Mouse (Mus musculus): ENCODE measurements around the gene Jmjd1c.

Gene Jmjd1c

GRCm38 (mm10) chr10:67249486-67249885 is 153.6 kb downstream of the Jmjd1c start:
- DNase-seq (ENCODE audit: low spot score) = no peak

- no peak for DNase-seq (ENCODE audit: low spot score)
Measured at GRCm38 (mm10) chr10:67250846-67251245, 154.9 kb downstream of the Jmjd1c start.

GRCm38 (mm10) chr10:67252353-67252752 is 156.4 kb downstream of the Jmjd1c start:
- no peak for DNase-seq (ENCODE audit: low spot score)

GRCm38 (mm10) chr10:67253115-67253514 is 157.2 kb downstream of the Jmjd1c start:
- no peak for DNase-seq (ENCODE audit: low spot score)

GRCm38 (mm10) chr10:67264852-67265251 is 168.9 kb downstream of the Jmjd1c start:
- no peak for DNase-seq (ENCODE audit: low spot score)

- no peak for DNase-seq (ENCODE audit: low spot score)
Measured at GRCm38 (mm10) chr10:67275916-67276315, 180.0 kb downstream of the Jmjd1c start.

- no peak for DNase-seq (ENCODE audit: low spot score)
Measured at GRCm38 (mm10) chr10:67281852-67282251, 185.9 kb downstream of the Jmjd1c start.

GRCm38 (mm10) chr10:67282531-67282930 is 186.6 kb downstream of the Jmjd1c start:
- DNase-seq (ENCODE audit: low spot score) = no peak

- DNase-seq (ENCODE audit: low spot score) = no peak
Measured at GRCm38 (mm10) chr10:67283516-67283915, 187.6 kb downstream of the Jmjd1c start.

- DNase-seq (ENCODE audit: low spot score) = no peak
Measured at GRCm38 (mm10) chr10:67284311-67284710, 188.4 kb downstream of the Jmjd1c start.

GRCm38 (mm10) chr10:67284761-67285175 is 188.8 kb downstream of the Jmjd1c start:
- DNase-seq (ENCODE audit: low spot score) = no peak

GRCm38 (mm10) chr10:67285176-67285814 is 189.4 kb downstream of the Jmjd1c start, which contains the start of gene Nrbf2:
Gene Nrbf2, minus strand, starts transcription at chr10:67285305.
- peak; percentile 72 for DNase-seq (ENCODE audit: low spot score)

GRCm38 (mm10) chr10:67287877-67288276 is 192.0 kb downstream of the Jmjd1c start:
- DNase-seq (ENCODE audit: low spot score) = peak; percentile 63

GRCm38 (mm10) chr10:67290622-67291021 is 194.7 kb downstream of the Jmjd1c start:
- no peak for DNase-seq (ENCODE audit: low spot score)

GRCm38 (mm10) chr10:67291087-67291486 is 195.2 kb downstream of the Jmjd1c start:
- no peak for DNase-seq (ENCODE audit: low spot score)

GRCm38 (mm10) chr10:67295331-67295730 is 199.4 kb downstream of the Jmjd1c start:
- no peak for DNase-seq (ENCODE audit: low spot score)

GRCm38 (mm10) chr10:67295938-67296466 is 200.1 kb downstream of the Jmjd1c start:
- DNase-seq (ENCODE audit: low spot score) = no peak

GRCm38 (mm10) chr10:67296482-67297152 is 200.7 kb downstream of the Jmjd1c start:
- DNase-seq (ENCODE audit: low spot score) = no peak

GRCm38 (mm10) chr10:67297175-67297855 is 201.4 kb downstream of the Jmjd1c start:
- no peak for DNase-seq (ENCODE audit: low spot score)

GRCm38 (mm10) chr10:67298856-67299255 is 202.9 kb downstream of the Jmjd1c start:
- DNase-seq (ENCODE audit: low spot score) = no peak

GRCm38 (mm10) chr10:67299285-67299684 is 203.4 kb downstream of the Jmjd1c start:
- DNase-seq (ENCODE audit: low spot score) = no peak

GRCm38 (mm10) chr10:67301046-67301445 is 205.1 kb downstream of the Jmjd1c start:
- no peak for DNase-seq (ENCODE audit: low spot score)

- DNase-seq (ENCODE audit: low spot score) = no peak
Measured at GRCm38 (mm10) chr10:67302340-67302739, 206.4 kb downstream of the Jmjd1c start.

All from left cerebral cortex, adult 11 months (tissue).